Mouse (Mus musculus) stomach, embryonic 14.5 days (tissue): ENCODE data around the gene Zfp760. TPM values are rescaled to one million over a fixed set of nuclear protein-coding genes. Genes with fewer than 3 reads are reported as not detected.
"Not testable (repeated sequence)": the region's sequence is repeated elsewhere in the genome, so short reads cannot be mapped to it uniquely, and the experiment has no call there.

Source experiments
- ATAC-seq: fragments of 200-750 bp; cut with Nextera tagmentation; 2 replicates; pipeline ENCODE4 v1.8.0; 2017; ENCODE audit warnings: low read depth, moderate TSS enrichment; ENCODE audit not compliant: insufficient number of reproducible peaks, insufficient read depth, low FRiP score
- H3K27ac ChIP-seq: fragments of 300-500 bp; sonication (generic); 2 replicates; pipeline ENCODE4 v1.5.1; 2014; ENCODE audit warnings: mild to moderate bottlenecking, low read length, moderate library complexity, mixed read lengths
- H3K27me3 ChIP-seq: fragments of 300-500 bp; sonication (generic); 2 replicates; pipeline ENCODE4 v1.6.1; 2014; ENCODE audit warnings: low read length, control low read depth, mixed read lengths; ENCODE audit not compliant: control insufficient read depth, insufficient read depth
- H3K36me3 ChIP-seq: fragments of 300-500 bp; sonication (generic); 2 replicates; pipeline ENCODE4 v1.6.1; 2014; ENCODE audit warnings: mild to moderate bottlenecking, control low read depth, low read length, moderate library complexity, mixed read lengths; ENCODE audit not compliant: control insufficient read depth, insufficient read depth
- H3K4me1 ChIP-seq: fragments of 300-500 bp; sonication (generic); 2 replicates; pipeline ENCODE4 v1.6.1; 2014; ENCODE audit warnings: low read length, control low read depth, mixed read lengths; ENCODE audit not compliant: control insufficient read depth, insufficient read depth
- H3K4me2 ChIP-seq: fragments of 300-500 bp; sonication (generic); replicated peaks from 2 replicates; pipeline ENCODE4 v1.6.1; 2014; ENCODE audit warnings: low read depth, low read length, control low read depth
- H3K4me3 ChIP-seq: fragments of 300-500 bp; sonication (generic); 2 replicates; pipeline ENCODE4 v1.5.1; 2014; ENCODE audit warnings: low read depth, low read length, control low read depth
- H3K9ac ChIP-seq: fragments of 300-500 bp; sonication (generic); replicated peaks from 2 replicates; pipeline ENCODE4 v1.6.1; 2014; ENCODE audit warnings: low read depth, mild to moderate bottlenecking, control low read depth, low read length, moderate library complexity, mixed read lengths
- H3K9me3 ChIP-seq: fragments of 300-500 bp; sonication (generic); 2 replicates; pipeline ENCODE4 v1.6.1; 2016; ENCODE audit warnings: low read depth, low read length, control low read depth; ENCODE audit not compliant: control insufficient read depth
- WGBS: fragments of 180-500 bp; shearing (Covaris S2); extraction: QIAGEN DNeasy Blood & Tissue Kit; methylation state at CpG from one replicate; pipeline ENCODE4 v1.1.7; 2014; 5-methylcytosine and 5-hydroxymethylcytosine counted together
- polyA plus RNA-seq: library from polyadenylated mRNA; unstranded; fragments of >200 nt; fragmentation: Nextera tagmentation; extraction: Ambion mirVana; gene quantifications from 2 replicates; pipeline ENCODE4 v1.2.1, GENCODE M21; 2014

Zfp760 gene
- polyA plus RNA-seq, result 13.1 and 16.5 TPM in 2 replicates

DNA sequence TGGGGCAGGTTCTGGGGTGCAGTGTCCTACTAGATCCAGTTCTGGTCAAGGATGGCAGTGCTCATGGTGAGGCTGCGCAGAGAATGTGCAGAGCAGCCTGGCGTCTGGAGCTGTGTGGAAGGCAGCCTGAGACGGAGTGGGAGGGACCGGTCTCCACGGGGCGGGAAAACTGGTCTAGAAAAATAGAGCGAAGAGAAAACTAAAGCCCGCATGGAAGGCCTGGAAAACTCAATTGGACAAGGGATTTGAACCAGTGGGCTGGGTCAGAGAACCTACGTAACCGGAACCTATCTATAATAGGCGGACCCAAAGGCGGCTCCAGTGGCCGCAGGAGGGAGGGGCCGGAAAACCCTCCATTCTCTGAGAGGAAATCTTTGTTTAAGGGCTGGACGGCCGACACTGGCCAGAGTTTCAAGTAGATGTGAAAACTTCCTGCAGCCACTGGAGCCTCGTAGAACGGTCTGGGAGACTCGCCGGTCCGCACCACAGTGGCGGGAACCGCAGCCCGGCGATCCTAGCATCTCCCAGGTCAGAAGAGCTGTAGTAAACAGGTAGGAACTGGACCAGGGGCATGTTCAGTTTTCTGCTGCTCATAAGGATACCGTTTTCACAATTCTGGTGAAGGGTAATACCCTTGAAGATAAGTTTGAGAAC is at the start of gene Zfp760:
Zfp760 (plus strand) TSS at position 399 of the 654 bp plus-strand sequence.
- Histone ChIP-seq H3K27ac (peak within 1 kb of the TSS; percentile 96), H3K36me3 (peaks cover 8% of the 10 kb centered on the region), H3K4me3 (peak within 1 kb of the TSS; percentile 61), H3K9me3 (no peaks in the 10 kb centered on the region), H3K27me3 (no peaks in the 10 kb centered on the region), H3K4me1 (peaks cover 6% of the 10 kb centered on the region), H3K9ac (peak within 1 kb of the TSS; percentile 57), H3K4me2 (peak within 1 kb of the TSS; percentile 59)
- peak; percentile 99 for ATAC-seq
- 5% methylated on average over 26 of the region's 26 CpGs for WGBS

DNA sequence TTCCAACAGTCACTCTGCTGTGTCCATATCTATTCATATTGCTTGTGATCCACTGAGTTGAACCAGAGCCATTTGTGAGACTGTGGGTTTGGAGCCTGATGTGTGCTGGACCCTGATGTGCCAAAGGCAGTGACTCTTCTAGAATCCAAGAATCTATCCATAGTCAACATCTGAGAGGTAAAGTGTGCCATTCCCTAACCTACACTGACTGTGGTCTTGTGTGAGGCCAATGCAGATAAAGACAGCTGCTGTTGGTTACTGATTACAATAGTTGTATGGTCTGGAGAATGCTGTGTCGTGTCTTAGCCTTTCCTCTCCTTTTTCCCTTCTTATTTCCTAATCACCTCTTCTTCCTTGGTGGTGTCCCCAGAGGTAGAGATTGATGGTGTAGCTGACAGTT is 28.7 kb upstream of the Zfp760 start:
- WGBS, result 16% methylated on average over 1 of the region's 1 CpGs
- ATAC-seq, H3K4me3 ChIP-seq, H3K4me1 ChIP-seq, H3K36me3 ChIP-seq, H3K9ac ChIP-seq, H3K27me3 ChIP-seq, H3K27ac ChIP-seq, H3K9me3 ChIP-seq, H3K4me2 ChIP-seq: not testable (repeated sequence)

DNA sequence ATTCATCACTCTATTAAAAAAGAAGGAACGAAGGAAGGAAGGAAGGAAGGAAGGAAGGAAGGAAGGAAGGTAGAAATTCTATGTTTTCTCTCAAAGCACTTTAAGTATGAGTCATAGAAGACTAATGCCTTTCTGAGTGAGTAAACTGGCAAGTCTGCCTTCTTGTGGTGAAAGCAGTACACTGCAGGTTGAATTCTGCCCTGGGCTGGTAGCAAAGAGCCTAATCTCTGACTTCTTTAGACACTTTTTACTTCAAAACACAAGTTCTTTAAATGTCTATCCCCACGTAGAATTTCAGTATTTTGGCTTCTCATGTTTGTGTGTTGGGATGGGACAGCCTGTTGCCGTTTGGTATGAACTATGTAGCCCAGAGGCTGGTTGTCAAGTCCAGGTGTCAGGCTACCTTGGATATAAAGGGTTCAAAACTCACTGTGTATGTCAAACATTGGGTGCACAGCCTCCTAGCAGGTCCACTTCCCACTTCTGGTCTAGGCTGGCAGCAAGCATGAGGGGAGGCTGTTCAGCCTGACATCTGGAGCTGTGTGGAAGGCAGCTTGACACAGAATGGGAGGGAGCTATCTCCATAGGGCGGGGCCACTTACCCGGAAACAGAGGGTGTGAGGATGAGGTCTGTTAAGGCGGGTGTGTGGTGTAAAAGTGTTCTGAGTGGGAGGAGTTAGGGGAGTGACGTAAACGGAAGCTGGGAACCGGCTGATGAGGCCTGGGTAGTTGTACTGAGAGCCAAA is 28.1 kb upstream of the Zfp760 start:
- WGBS, result 3% methylated on average over 9 of the region's 9 CpGs
- no peaks in the 10 kb centered on the region for H3K36me3 ChIP-seq
- 0 out of 2 replicates have a peak overlapping the region, but pooled peaks have one; percentile 6 for H3K9ac ChIP-seq
- H3K4me1 ChIP-seq, result no peaks in the 10 kb centered on the region
- peak overlapping the region; percentile 38 for H3K4me3 ChIP-seq
- H3K4me2 ChIP-seq, result peak overlapping the region; percentile 37
- no peaks in the 10 kb centered on the region for H3K9me3 ChIP-seq
- H3K27ac ChIP-seq, result peak overlapping the region; percentile 63
- peak; percentile 100 for ATAC-seq
- H3K27me3 ChIP-seq, result no peaks in the 10 kb centered on the region

DNA sequence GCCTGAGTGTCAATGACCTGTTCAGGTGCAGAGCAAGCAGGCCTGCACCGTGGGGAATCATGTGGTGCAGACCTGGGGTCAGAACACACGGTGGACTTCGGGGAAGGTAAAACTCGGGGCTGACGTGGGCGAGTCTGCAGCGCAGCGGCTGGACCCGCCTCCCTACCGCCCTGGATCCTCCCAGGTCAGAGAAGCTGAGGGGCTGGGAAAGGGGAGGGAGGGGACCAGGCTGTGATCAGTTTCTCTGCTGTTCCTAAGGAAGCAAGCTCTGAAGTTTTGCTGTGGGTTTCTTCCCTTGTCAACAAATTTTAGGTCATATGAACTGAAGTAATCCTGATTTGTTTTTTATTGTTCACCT is 27.5 kb upstream of the Zfp760 start:
- Histone ChIP-seq H3K4me3 (peak overlapping the region; percentile 38), H3K9ac (0 out of 2 replicates have a peak overlapping the region, but pooled peaks have one; percentile 6), H3K27ac (peak overlapping the region; percentile 63)
- not testable (repeated sequence) for H3K4me1 ChIP-seq, H3K27me3 ChIP-seq, H3K36me3 ChIP-seq, H3K4me2 ChIP-seq, H3K9me3 ChIP-seq
- peak; percentile 91 for ATAC-seq
- WGBS, result 0% methylated on average over 10 of the region's 10 CpGs

DNA sequence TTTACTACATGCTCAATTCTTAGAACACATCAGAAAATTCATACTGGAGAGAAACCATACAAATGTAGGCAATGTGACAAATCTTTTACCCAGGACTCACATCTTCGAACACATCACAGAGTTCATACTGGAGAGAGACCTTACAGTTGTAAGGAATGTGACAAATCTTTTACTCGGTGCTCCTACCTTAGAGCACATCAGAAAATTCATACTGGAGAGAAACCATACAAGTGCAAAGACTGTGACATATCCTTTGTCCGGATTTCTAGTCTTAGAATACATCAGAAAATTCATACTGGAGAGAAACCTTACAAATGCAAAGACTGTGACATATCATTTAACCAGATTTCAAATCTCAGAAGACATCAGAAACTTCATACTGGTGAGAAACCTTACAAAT is 16.0 kb upstream of the Zfp760 start, which contains the start of gene Gm10226:
Gm10226 (plus strand) TSS at position 301 of the 400 bp plus-strand sequence.
- 85% methylated on average over 3 of the region's 3 CpGs for WGBS
- no peak for ATAC-seq

DNA sequence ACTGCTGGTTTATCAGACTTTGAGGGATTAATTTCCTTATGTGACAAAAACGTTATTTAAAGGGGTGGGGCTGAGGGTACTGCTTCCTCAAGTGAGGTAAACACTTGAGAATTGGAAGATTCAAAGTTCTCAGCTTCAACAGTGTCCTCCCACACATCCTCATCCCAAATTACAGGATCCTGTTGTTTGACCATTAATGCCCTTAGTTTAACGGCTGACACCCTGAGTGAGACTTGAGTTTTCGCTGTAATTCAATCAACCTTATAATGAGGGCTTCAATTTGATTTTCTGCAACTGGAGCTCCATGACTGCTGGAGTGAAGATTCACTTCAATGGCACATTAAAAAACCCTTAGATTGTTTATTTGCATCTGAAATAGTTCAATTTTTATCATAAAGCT is 14.2 kb upstream of the Zfp760 start:
- WGBS, result 76% methylated on average over 3 of the region's 3 CpGs
- Histone ChIP-seq H3K36me3 (no peaks in the 10 kb centered on the region; the same call in 1 of the 2 replicates), H3K9me3 (no peaks in the 10 kb centered on the region), H3K9ac (no peak overlapping the region), H3K4me1 (no peaks in the 10 kb centered on the region), H3K4me3 (no peak overlapping the region), H3K27me3 (no peaks in the 10 kb centered on the region), H3K4me2 (no peak overlapping the region), H3K27ac (no peak overlapping the region)
- no peak for ATAC-seq

More for the DNA sequence above, 16.0 kb upstream of the Zfp760 start, which contains the start of gene Gm10226:
- Histone ChIP-seq H3K4me1 (no peaks in the 10 kb centered on the region), H3K9me3 (no peaks in the 10 kb centered on the region), H3K4me3 (no peak within 1 kb of the TSS), H3K9ac (no peak within 1 kb of the TSS), H3K27ac (no peak within 1 kb of the TSS), H3K4me2 (no peak within 1 kb of the TSS), H3K27me3 (no peaks in the 10 kb centered on the region), H3K36me3 (no peaks in the 10 kb centered on the region; the same call in 1 of the 2 replicates)

DNA sequence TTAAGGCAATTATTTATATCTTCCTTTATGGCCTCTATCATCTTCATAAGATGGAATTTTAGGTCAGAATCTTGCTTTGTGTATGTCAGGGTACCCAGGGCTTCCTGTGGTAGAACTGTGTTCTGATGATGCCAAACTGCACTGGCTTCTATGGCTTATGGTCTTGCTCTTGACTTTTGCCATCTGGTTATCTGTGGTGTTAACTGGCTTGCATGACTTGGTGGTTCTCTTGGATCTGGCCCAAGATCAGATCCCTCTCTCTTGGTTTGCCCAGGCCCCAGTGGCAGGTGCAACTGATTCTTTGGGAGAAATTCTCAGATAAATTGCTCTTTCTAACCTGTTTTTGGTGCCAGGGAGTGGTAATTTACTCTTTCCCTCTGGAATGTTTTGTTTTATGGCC is 11.5 kb upstream of the Zfp760 start:
- Histone ChIP-seq H3K9ac (no peak overlapping the region), H3K4me3 (no peak overlapping the region), H3K4me1 (no peaks in the 10 kb centered on the region), H3K4me2 (no peak overlapping the region), H3K36me3 (no peaks in the 10 kb centered on the region), H3K27ac (no peak overlapping the region), H3K9me3 (no peaks in the 10 kb centered on the region), H3K27me3 (no peaks in the 10 kb centered on the region)
- ATAC-seq, result no peak

DNA sequence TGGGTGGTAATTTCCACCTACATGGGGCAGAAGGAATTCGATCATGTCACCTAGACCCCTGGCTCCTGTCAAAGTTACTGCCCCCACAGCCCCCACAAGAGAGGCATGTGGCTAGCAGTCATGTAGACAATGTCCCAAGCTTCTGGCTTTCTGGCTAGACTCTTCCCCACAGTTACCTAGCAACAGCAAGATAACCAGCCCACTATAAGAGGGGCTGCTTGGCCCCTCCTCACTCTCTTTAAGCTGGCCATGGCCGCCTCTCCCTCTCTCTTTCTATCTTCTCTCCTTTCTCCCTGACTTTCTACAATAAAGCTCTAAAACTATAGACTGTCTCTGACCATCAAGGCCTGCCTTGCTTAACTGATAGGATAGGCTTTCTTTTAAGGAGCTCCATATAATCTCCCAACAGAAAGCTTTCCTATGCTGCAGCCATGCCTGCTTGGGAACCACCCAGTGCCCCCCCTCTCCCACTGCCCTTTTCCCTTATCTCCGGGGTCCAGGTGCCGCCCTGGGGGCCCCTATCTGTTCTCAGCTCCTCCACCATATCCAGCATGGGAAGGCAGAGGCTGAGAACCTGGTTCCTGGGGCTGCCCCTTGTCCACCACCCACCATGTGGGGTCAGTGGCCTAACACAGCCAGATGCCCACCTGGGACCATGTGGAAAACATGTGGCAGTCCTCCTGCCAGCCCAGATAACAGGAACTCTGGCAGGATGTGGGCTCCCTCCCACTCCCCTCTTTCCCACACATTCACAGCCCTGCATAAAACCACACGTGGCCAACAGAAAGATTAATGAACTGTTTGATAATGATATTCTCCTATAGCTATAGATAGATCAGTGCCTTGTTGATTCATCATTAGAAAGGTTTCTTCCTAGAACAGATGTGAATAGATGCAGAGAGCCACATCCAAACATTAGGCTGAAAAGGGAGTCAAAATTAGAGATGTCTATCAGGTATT is 5.0 kb upstream of the Zfp760 start:
- peak; percentile 50; the same call in 1 of the 2 replicates for ATAC-seq
- Histone ChIP-seq H3K36me3 (no peaks in the 10 kb centered on the region), H3K27me3 (no peaks in the 10 kb centered on the region), H3K9me3 (no peaks in the 10 kb centered on the region), H3K9ac (no peak overlapping the region), H3K4me3 (no peak overlapping the region), H3K4me1 (no peaks in the 10 kb centered on the region), H3K27ac (no peak overlapping the region), H3K4me2 (no peak overlapping the region)
- whole genome bisulfite sequencing, result 39% methylated on average over 5 of the region's 5 CpGs
